Mouse (Mus musculus) heart, embryonic 14.5 days (tissue): ENCODE results near the gene Ldlrad3. TPM values are rescaled to one million over a fixed set of nuclear protein-coding genes. Genes with fewer than 3 reads are reported as not detected.

Experiments
- ATAC-seq: fragments of 200-750 bp; cut with Nextera tagmentation; 2 replicates; pipeline ENCODE4 v1.8.0; 2017; ENCODE audit warnings: low read depth, moderate TSS enrichment; ENCODE audit not compliant: insufficient number of reproducible peaks, insufficient read depth, low FRiP score
- H3K27ac ChIP-seq, 2 experiments: fragments of 200-500 bp in 1 of 2; fragments of 300-500 bp in 1 of 2; sonication (generic) in 1 of 2; replicated peaks in 1 of 2; 2 replicates each; pipeline ENCODE4 v1.5.1; 2012 to 2014; ENCODE audit warnings: low read depth in 2 of 2, low read length in 2 of 2, control low read depth in 1 of 2, mild to moderate bottlenecking in 1 of 2, mixed read lengths in 1 of 2; ENCODE audit not compliant: control insufficient read depth in 1 of 2, insufficient read depth in 1 of 2
- H3K27me3 ChIP-seq: fragments of 300-500 bp; sonication (generic); 2 replicates; pipeline ENCODE4 v1.6.1; 2014; ENCODE audit warnings: mild to moderate bottlenecking, low read length, control low read depth; ENCODE audit not compliant: control insufficient read depth, insufficient read depth
- H3K36me3 ChIP-seq: fragments of 300-500 bp; sonication (generic); 2 replicates; pipeline ENCODE4 v1.6.1; 2014; ENCODE audit warnings: mild to moderate bottlenecking, control low read depth, low read length, mixed read lengths; ENCODE audit not compliant: control insufficient read depth, insufficient read depth
- H3K4me1 ChIP-seq, 2 experiments: fragments of 200-500 bp in 1 of 2; fragments of 300-500 bp in 1 of 2; sonication (generic) in 1 of 2; 2 replicates each; pipeline ENCODE4 v1.6.1; 2012 to 2014; ENCODE audit warnings: low read length in 2 of 2, control low read depth in 1 of 2, mixed read lengths in 1 of 2; ENCODE audit not compliant: control insufficient read depth in 2 of 2, insufficient read depth in 2 of 2
- H3K4me2 ChIP-seq: fragments of 300-500 bp; sonication (generic); 2 replicates; pipeline ENCODE4 v1.6.1; 2014; ENCODE audit warnings: mild to moderate bottlenecking, low read length
- H3K4me3 ChIP-seq, 2 experiments: fragments of 200-500 bp in 1 of 2; fragments of 300-500 bp in 1 of 2; sonication (generic) in 1 of 2; 2 replicates each; pipeline ENCODE4 v1.5.1; 2012 to 2014; ENCODE audit warnings: low read length in 2 of 2, mild to moderate bottlenecking in 2 of 2, control low read depth in 1 of 2, low read depth in 1 of 2, moderate library complexity in 1 of 2; ENCODE audit not compliant: control insufficient read depth in 1 of 2, insufficient read depth in 1 of 2
- H3K9ac ChIP-seq: fragments of 300-500 bp; sonication (generic); 2 replicates; pipeline ENCODE4 v1.6.1; 2014; ENCODE audit warnings: mild to moderate bottlenecking, low read length
- H3K9me3 ChIP-seq: fragments of 300-500 bp; sonication (generic); 2 replicates; pipeline ENCODE4 v1.6.1; 2016; ENCODE audit warnings: low read length, control low read depth; ENCODE audit not compliant: control insufficient read depth
- WGBS: fragments of 180-500 bp; shearing (Covaris S2); extraction: QIAGEN DNeasy Blood & Tissue Kit; methylation state at CpG from one replicate; pipeline ENCODE4 v1.1.7; 2014; 5-methylcytosine and 5-hydroxymethylcytosine counted together
- polyA plus RNA-seq: library from polyadenylated mRNA; unstranded; fragments of >200 nt; fragmentation: Nextera tagmentation; extraction: Ambion mirVana; gene quantifications from 2 replicates; pipeline ENCODE4 v1.2.1, GENCODE M21; 2014

Ldlrad3 gene
- polyA plus RNA-seq, 1 experiment from 2014 or later = 13.7 TPM

- WGBS = 80% methylated on average over 3 of the region's 3 CpGs
These were observed 222.8 kb downstream of the Ldlrad3 start for GRCm38 (mm10) chr2:101963367-101963766.

GRCm38 (mm10) chr2:101962349-101962748 is 223.8 kb downstream of the Ldlrad3 start:
- Histone ChIP-seq H3K9me3 (no peaks in the 10 kb centered on the region), H3K9ac (no peak overlapping the region), H3K36me3 (no peaks in the 10 kb centered on the region), H3K27ac (no peak overlapping the region), H3K4me2 (no peak overlapping the region), H3K4me3 (no peak overlapping the region), H3K4me1 (peaks cover 15 to 21% of the 10 kb centered on the region in 2 experiments), H3K27me3 (no peaks in the 10 kb centered on the region)
- 81% methylated on average over 7 of the region's 7 CpGs for WGBS
- ATAC-seq = no peak

More at GRCm38 (mm10) chr2:101963367-101963766, 222.8 kb downstream of the Ldlrad3 start:
- H3K9ac ChIP-seq = no peak overlapping the region
- H3K27ac ChIP-seq = no peak overlapping the region
- H3K4me1 ChIP-seq = peaks cover 19 to 29% of the 10 kb centered on the region in 2 experiments
- H3K4me2 ChIP-seq = no peak overlapping the region
- H3K9me3 ChIP-seq = no peaks in the 10 kb centered on the region
- no peaks in the 10 kb centered on the region for H3K36me3 ChIP-seq
- ATAC-seq = no peak
- no peaks in the 10 kb centered on the region for H3K27me3 ChIP-seq
- no peak overlapping the region for H3K4me3 ChIP-seq

GRCm38 (mm10) chr2:101961391-101961790 is 224.8 kb downstream of the Ldlrad3 start:
- WGBS = 71% methylated on average over 1 of the region's 1 CpGs
- no peak overlapping the region for H3K4me3 ChIP-seq
- H3K9me3 ChIP-seq = no peaks in the 10 kb centered on the region
- ATAC-seq = no peak
- H3K36me3 ChIP-seq = no peaks in the 10 kb centered on the region
- H3K4me2 ChIP-seq = no peak overlapping the region
- H3K4me1 ChIP-seq = peaks cover 10 to 15% of the 10 kb centered on the region in 2 experiments; a peak in 3 of 4 replicates
- H3K9ac ChIP-seq = no peak overlapping the region
- no peak overlapping the region for H3K27ac ChIP-seq
- no peaks in the 10 kb centered on the region for H3K27me3 ChIP-seq

GRCm38 (mm10) chr2:101960658-101961057 is 225.5 kb downstream of the Ldlrad3 start:
- Histone ChIP-seq H3K27ac (no peak overlapping the region), H3K27me3 (no peaks in the 10 kb centered on the region), H3K9ac (no peak overlapping the region), H3K4me3 (no peak overlapping the region), H3K4me2 (no peak overlapping the region), H3K9me3 (no peaks in the 10 kb centered on the region), H3K4me1 (peaks cover 9 to 20% of the 10 kb centered on the region in 2 experiments; a peak in 3 of 4 replicates), H3K36me3 (no peaks in the 10 kb centered on the region)
- 52% methylated on average over 8 of the region's 8 CpGs for WGBS
- ATAC-seq = no peak

- peaks cover 6 to 15% of the 10 kb centered on the region in 2 experiments; a peak in 3 of 4 replicates for H3K4me1 ChIP-seq
- 51% methylated on average over 10 of the region's 10 CpGs for WGBS
- no peak overlapping the region for H3K4me2 ChIP-seq
- no peaks in the 10 kb centered on the region for H3K27me3 ChIP-seq
- H3K27ac ChIP-seq = no peak overlapping the region
- no peak overlapping the region for H3K9ac ChIP-seq
- H3K9me3 ChIP-seq = no peaks in the 10 kb centered on the region
- H3K4me3 ChIP-seq = no peak overlapping the region
- ATAC-seq = no peak
- peaks cover 35% of the 10 kb centered on the region for H3K36me3 ChIP-seq
These were observed 230.1 kb downstream of the Ldlrad3 start for GRCm38 (mm10) chr2:101956125-101956524.

- no peak overlapping the region for H3K4me3 ChIP-seq
- H3K4me2 ChIP-seq = no peak overlapping the region
- H3K9me3 ChIP-seq = no peaks in the 10 kb centered on the region
- H3K27ac ChIP-seq = no peak overlapping the region
- no peak overlapping the region for H3K9ac ChIP-seq
- no peaks in the 10 kb centered on the region for H3K27me3 ChIP-seq
- peaks cover 35% of the 10 kb centered on the region for H3K36me3 ChIP-seq
- no peak for ATAC-seq
- peaks cover 0 to 10% of the 10 kb centered on the region in 2 experiments; a peak in 1 of 4 replicates for H3K4me1 ChIP-seq
- WGBS = 86% methylated on average over 8 of the region's 8 CpGs
These were observed 233.2 kb downstream of the Ldlrad3 start for GRCm38 (mm10) chr2:101952951-101953361.

- no peak for ATAC-seq
- Histone ChIP-seq H3K4me1 (0 out of 4 replicates have a peak, but pooled peaks cover 0 to 3% of the 10 kb centered on the region in 2 experiments), H3K27me3 (no peaks in the 10 kb centered on the region), H3K27ac (no peak overlapping the region), H3K36me3 (peaks cover 35% of the 10 kb centered on the region), H3K9ac (no peak overlapping the region), H3K9me3 (no peaks in the 10 kb centered on the region), H3K4me3 (no peak overlapping the region), H3K4me2 (no peak overlapping the region)
- WGBS = 78% methylated on average over 7 of the region's 7 CpGs
These were observed 235.3 kb downstream of the Ldlrad3 start for GRCm38 (mm10) chr2:101950716-101951520.
